Mouse (Mus musculus) heart, postnatal 0 days (tissue): ENCODE measurements around the gene Eif2b5. TPM values are rescaled to one million over a fixed set of nuclear protein-coding genes. Genes with fewer than 3 reads are reported as not detected.
A peak's percentile ranks its signal among the peaks of the same experiment; 100 is the strongest.
"Not testable (repeated sequence)": the region's sequence is repeated elsewhere in the genome, so short reads cannot be mapped to it uniquely, and the experiment has no call there.

Experiments
- ATAC-seq: fragments of 200-750 bp; cut with Nextera tagmentation; 2 replicates; pipeline ENCODE4 v1.8.0; 2017; ENCODE audit warnings: low read depth, moderate number of reproducible peaks, moderate library complexity; ENCODE audit not compliant: insufficient read depth
- DNase-seq: peaks from one replicate; pipeline ENCODE4 v3.0.0-alpha.2; 2016; ENCODE audit warnings: low spot score
- H3K27ac ChIP-seq: fragments of 300-500 bp; sonication (generic); 2 replicates; pipeline ENCODE4 v1.5.1; 2014; ENCODE audit warnings: low read depth, mild to moderate bottlenecking
- H3K27me3 ChIP-seq: fragments of 300-500 bp; sonication (generic); 2 replicates; pipeline ENCODE4 v1.6.1; 2014; ENCODE audit warnings: low read length, mixed read lengths; ENCODE audit not compliant: control insufficient read depth, insufficient read depth
- H3K36me3 ChIP-seq: fragments of 300-500 bp; sonication (generic); replicated peaks from 2 replicates; pipeline ENCODE4 v1.6.1; 2014; ENCODE audit warnings: low read length, mixed read lengths; ENCODE audit not compliant: control insufficient read depth, insufficient read depth
- H3K4me1 ChIP-seq: fragments of 300-500 bp; sonication (generic); 2 replicates; pipeline ENCODE4 v1.6.1; 2014; ENCODE audit warnings: antibody characterized with exemption; ENCODE audit not compliant: control insufficient read depth, insufficient read depth
- H3K4me2 ChIP-seq: fragments of 300-500 bp; sonication (generic); 2 replicates; pipeline ENCODE4 v1.6.1; 2014; ENCODE audit warnings: low read depth, mild to moderate bottlenecking, low read length, moderate library complexity
- H3K4me3 ChIP-seq: fragments of 300-500 bp; sonication (generic); 2 replicates; pipeline ENCODE4 v1.5.1; 2014; ENCODE audit warnings: low read depth, low read length
- H3K9ac ChIP-seq: fragments of 300-500 bp; sonication (generic); replicated peaks from 2 replicates; pipeline ENCODE4 v1.6.1; 2014; ENCODE audit warnings: low read depth, low read length, mixed read lengths
- H3K9me3 ChIP-seq: fragments of 300-500 bp; sonication (generic); replicated peaks from 2 replicates; pipeline ENCODE4 v1.6.1; 2016; ENCODE audit warnings: low read length; ENCODE audit not compliant: control insufficient read depth
- CTCF ChIP-seq: IDR thresholded peaks from 2 replicates; pipeline ENCODE4 v1.5.1; 2016; ENCODE audit warnings: antibody characterized with exemption, control low read depth, low read depth
- EP300 ChIP-seq: IDR thresholded peaks from 2 replicates; pipeline ENCODE4 v1.6.1; 2016; ENCODE audit warnings: antibody characterized with exemption, low read depth
- WGBS: fragments of 180-500 bp; shearing (Covaris S2); extraction: QIAGEN DNeasy Blood & Tissue Kit; methylation state at CpG from one replicate; pipeline ENCODE4 v1.1.7; 2014; 5-methylcytosine and 5-hydroxymethylcytosine counted together
- polyA plus RNA-seq: library from polyadenylated mRNA; unstranded; fragments of >200 nt; fragmentation: Nextera tagmentation; extraction: Ambion mirVana; gene quantifications from 2 replicates; pipeline ENCODE4 v1.2.1, GENCODE M21; 2015
- total RNA-seq: library from RNA; depleted of rRNA; stranded (reverse); fragments of >200 nt; gene quantifications from 2 replicates; pipeline ENCODE4 v1.2.3, GENCODE M21; 2014; ENCODE audit warnings: low replicate concordance

Eif2b5 gene
- total and polyA plus RNA-seq, 2 experiments from 2014 or later = 60.0 to 67.6 TPM

- no peaks in the 10 kb centered on the region for H3K27me3 ChIP-seq
- no peaks in the 10 kb centered on the region for H3K9me3 ChIP-seq
- 49% methylated on average over 4 of the region's 4 CpGs for WGBS
- DNase-seq (no peak), ATAC-seq (no peak)
- no peaks in the 10 kb centered on the region for H3K36me3 ChIP-seq
- no peak overlapping the region for H3K9ac ChIP-seq
- TF ChIP-seq CTCF = no peak
- TF ChIP-seq EP300 = no peak
- no peak overlapping the region for H3K4me2 ChIP-seq
- H3K4me1 ChIP-seq = no peaks in the 10 kb centered on the region
- no peak overlapping the region for H3K4me3 ChIP-seq
- H3K27ac ChIP-seq = no peak overlapping the region
These were observed 13.6 kb upstream of the Eif2b5 start for GRCm38 (mm10) chr16:20485061-20485460.

- DNase-seq (no peak), ATAC-seq (no peak)
- H3K9me3 ChIP-seq = no peaks in the 10 kb centered on the region
- no peak overlapping the region for H3K4me2 ChIP-seq
- no peaks in the 10 kb centered on the region for H3K36me3 ChIP-seq
- 69% methylated on average over 3 of the region's 3 CpGs for WGBS
- H3K4me3 ChIP-seq = no peak overlapping the region
- no peaks in the 10 kb centered on the region for H3K27me3 ChIP-seq
- TF ChIP-seq CTCF (no peak), EP300 (no peak)
- no peak overlapping the region for H3K27ac ChIP-seq
- H3K4me1 ChIP-seq = no peaks in the 10 kb centered on the region
- H3K9ac ChIP-seq = no peak overlapping the region
These were observed 12.6 kb upstream of the Eif2b5 start for GRCm38 (mm10) chr16:20486048-20486447.

- no peaks in the 10 kb centered on the region for H3K4me1 ChIP-seq
- 76% methylated on average over 1 of the region's 1 CpGs for WGBS
- no peak overlapping the region for H3K27ac ChIP-seq
- no peak overlapping the region for H3K4me2 ChIP-seq
- no peak for ATAC-seq
- TF ChIP-seq EP300 = no peak
- TF ChIP-seq CTCF = no peak
- H3K4me3 ChIP-seq = no peak overlapping the region
- no peaks in the 10 kb centered on the region for H3K27me3 ChIP-seq
- no peak overlapping the region for H3K9ac ChIP-seq
- no peaks in the 10 kb centered on the region for H3K36me3 ChIP-seq
- no peaks in the 10 kb centered on the region for H3K9me3 ChIP-seq
- DNase-seq = no peak
These were observed 10.5 kb upstream of the Eif2b5 start for GRCm38 (mm10) chr16:20488151-20488550.

- H3K27me3 ChIP-seq, H3K27ac ChIP-seq, DNase-seq, H3K9me3 ChIP-seq, H3K36me3 ChIP-seq, H3K4me2 ChIP-seq, ATAC-seq, H3K4me3 ChIP-seq, H3K9ac ChIP-seq, H3K4me1 ChIP-seq: not testable (repeated sequence)
- WGBS = 84% methylated on average over 8 of the region's 9 CpGs
These were observed 9.9 kb upstream of the Eif2b5 start for GRCm38 (mm10) chr16:20488751-20489150.

- Histone ChIP-seq H3K9me3 (no peaks in the 10 kb centered on the region), H3K9ac (no peak overlapping the region), H3K4me2 (no peak overlapping the region), H3K27me3 (no peaks in the 10 kb centered on the region), H3K4me1 (no peaks in the 10 kb centered on the region), H3K27ac (no peak overlapping the region), H3K36me3 (no peaks in the 10 kb centered on the region), H3K4me3 (no peak overlapping the region)
- TF ChIP-seq CTCF (no peak), EP300 (no peak)
- WGBS = 60% methylated on average over 2 of the region's 2 CpGs
- ATAC-seq (no peak), DNase-seq (no peak)
These were observed 9.4 kb upstream of the Eif2b5 start for GRCm38 (mm10) chr16:20489233-20489632.

GRCm38 (mm10) chr16:20490581-20490980, 8.0 kb upstream of the Eif2b5 start:
- Histone ChIP-seq H3K9ac (no peak overlapping the region), H3K4me3 (no peak overlapping the region), H3K27ac (no peak overlapping the region), H3K9me3 (no peaks in the 10 kb centered on the region), H3K4me2 (no peak overlapping the region), H3K36me3 (no peaks in the 10 kb centered on the region), H3K4me1 (no peaks in the 10 kb centered on the region), H3K27me3 (no peaks in the 10 kb centered on the region)
- TF ChIP-seq CTCF (peak; percentile 57), EP300 (no peak)
- DNase-seq (no peak), ATAC-seq (peak; percentile 69)
- 30% methylated on average over 2 of the region's 2 CpGs for whole genome bisulfite sequencing
